Mouse (Mus musculus) right cerebral cortex, postnatal 36 days (tissue): Measurements from ENCODE around the gene Tmcc3.

Experiments used
- DNase-seq, 2 experiments: peaks; one replicate each; pipeline ENCODE4 v3.0.0; 2022; ENCODE audit warnings: low spot score in 2 of 2, mixed read lengths in 1 of 2

Tmcc3 gene

DNA sequence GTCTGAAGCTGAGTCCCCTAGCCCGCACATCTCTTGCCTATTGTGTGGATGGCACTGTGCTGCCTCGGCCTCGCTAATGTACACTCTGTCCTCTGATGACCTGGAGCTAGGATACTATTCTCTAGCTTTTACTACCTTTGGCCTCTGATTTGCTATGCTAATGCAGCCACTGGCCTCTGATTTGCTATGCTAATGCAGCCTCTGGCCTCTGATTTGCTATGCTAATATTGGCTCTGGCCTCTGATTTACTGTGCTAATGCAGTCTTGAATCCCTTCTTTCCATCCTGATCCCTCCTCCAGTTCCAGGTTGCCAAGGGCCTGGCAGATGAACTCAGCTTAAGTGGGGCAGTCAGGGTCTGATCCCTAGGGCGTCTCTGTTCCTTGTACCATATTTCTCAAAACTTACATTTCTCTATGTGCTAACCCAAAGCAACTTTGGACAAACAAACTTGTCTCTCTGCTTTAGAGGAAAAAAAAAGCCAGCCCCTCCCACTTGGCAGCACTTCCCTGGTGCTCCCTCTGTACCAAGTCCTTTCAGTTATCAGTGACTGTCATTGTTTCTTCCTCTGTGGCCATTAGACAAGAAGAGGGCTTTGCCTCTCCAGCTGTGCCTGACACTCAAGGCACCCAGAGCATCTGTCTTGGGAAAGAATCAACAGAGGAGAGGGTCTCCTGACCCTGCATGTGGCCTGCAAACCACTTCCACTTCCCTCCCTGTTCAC lies 237.9 kb downstream of the Tmcc3 start:
- DNase-seq = no peak

DNA sequence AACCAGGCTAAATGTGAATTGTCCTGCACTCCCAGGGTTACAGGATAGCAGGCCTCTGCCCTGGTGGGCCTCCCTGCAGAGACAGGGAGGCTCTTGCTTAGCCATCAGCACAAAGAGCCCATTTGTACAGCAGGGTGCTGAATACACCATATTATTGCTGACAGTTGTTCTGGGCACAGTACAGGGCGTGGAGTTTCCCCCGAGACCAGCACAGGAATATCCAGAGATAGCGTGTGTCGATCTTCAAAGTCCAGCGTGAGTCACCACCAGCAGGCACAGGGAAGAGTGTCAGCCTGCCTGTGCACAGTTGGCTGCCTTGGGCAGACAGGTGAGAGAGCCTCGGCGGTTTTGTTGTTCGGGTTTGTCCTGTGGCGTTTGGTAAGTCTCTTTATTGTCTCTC lies 238.9 kb downstream of the Tmcc3 start:
- DNase-seq = no peak

DNA sequence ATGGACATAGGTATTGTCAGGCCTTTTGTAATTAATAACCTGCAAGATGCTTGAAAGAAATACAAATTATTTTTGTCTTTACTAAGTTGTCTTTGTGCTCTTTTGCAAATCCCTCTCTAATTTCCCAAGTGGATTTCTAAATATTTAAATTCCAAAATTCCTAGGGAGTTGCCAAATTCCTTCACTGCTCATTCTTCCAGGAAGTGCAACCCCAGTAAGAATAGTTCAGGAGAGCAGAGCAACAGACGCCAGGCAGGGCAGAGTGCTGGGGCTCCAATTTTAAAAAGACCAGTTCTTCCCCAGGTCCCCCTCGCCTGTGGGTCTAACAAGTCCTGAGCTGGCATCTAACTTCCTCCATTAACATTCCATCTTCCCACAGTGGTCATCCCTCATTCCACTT lies 239.3 kb downstream of the Tmcc3 start:
- no peak for DNase-seq

GRCm38 (mm10) chr10:94551511-94551910 lies 239.8 kb downstream of the Tmcc3 start:
- no peak for DNase-seq

- no peak for DNase-seq
Measured at GRCm38 (mm10) chr10:94551924-94552523, 240.3 kb downstream of the Tmcc3 start.

- no peak for DNase-seq
Measured at GRCm38 (mm10) chr10:94555394-94555793, 243.6 kb downstream of the Tmcc3 start.

DNA sequence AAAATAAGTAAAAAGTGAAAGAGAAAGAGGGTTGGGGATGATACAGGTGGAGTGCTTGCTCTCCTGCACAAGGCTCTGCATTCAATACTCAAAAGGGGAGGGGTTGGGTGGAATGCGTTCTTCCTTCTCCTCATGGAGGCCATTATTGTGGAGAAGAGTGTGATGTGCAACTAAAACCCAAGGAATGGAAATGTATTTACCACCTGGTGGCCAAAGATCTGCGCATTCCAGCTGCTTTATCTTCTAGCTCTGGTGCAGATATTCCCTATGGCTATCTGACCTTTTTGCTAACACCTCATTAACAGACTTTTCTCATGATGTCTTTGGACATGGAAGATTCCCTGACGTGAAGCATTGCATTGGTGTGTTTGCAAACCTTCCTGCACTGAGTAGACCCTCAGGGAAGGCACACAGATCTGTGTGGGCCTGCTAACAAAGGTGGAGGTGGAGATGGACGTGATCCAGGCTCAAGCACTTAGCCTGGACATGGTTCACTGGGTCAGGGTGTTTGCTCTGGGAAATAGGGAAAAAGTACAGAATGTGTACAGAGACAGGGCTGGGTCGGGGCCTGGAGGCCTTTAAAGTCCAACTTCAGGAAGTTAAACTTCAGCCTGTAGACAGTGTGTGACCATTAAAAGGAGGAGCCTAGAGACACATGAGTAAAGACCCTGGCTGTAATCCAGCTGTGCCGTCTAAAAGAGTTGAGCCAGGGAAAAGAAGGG lies 245.8 kb downstream of the Tmcc3 start:
- no peak for DNase-seq

DNA sequence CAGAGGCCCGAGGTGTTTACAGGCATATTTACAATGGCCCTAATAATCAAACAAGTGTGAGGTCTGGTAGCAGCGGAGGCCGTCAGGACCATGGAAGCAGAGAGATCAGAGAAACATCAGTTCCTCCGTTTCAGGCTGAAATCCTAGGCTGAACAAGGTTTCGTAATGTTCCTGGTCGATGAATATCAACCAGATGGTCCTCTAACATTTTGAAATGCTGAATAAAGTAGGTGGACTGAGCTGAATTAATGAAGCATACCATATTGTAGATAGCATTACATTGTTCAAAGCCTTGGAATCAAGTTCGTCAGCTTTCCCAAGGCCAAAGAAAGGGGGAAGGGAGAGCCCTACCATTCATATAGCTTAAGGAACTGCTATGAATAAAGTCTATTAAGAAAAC lies 247.1 kb downstream of the Tmcc3 start:
- no peak for DNase-seq

- DNase-seq = no peak
Measured at GRCm38 (mm10) chr10:94561351-94561750, 249.6 kb downstream of the Tmcc3 start.

- DNase-seq = no peak
Measured at GRCm38 (mm10) chr10:94562188-94562587, 250.4 kb downstream of the Tmcc3 start.

- DNase-seq = no peak
Measured at GRCm38 (mm10) chr10:94562991-94563390, 251.2 kb downstream of the Tmcc3 start.

DNA sequence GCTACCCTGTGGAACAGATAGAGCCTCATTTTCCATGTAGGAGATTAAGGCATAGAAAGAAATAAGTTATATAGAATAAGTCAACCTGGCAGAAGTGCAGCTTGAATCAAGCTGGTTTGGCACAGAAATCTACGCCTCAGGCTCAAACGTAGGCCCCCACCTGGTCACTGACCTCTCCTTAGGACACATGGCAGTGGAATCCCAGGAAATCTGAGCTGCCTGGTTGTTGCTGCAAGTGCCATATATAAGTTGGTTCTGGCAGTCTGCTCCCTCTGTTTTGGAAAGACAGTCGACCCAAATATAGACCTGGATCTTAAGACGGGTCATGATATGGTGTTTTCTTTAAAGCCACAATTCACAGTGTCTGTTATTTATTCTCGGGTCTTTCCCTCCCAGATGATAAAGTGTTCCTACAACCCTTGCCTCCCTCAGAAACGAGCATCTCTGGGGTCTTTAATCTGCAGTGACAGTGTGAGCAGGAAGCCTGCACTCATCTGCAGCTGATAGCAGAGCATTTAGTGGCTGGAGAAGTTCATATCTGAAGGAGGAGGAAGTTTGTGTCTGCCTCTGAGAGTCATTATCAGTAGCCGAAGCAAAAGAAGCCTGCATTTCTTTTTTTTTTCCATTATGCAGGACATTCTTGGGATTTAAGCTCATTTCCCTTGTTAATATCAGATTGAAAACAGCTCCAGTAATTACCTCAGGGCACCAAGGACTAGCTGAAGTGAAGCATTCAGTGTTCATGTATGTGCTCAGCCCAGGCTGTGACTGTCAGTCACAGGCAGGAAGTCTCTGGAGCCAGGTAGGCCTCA lies 253.9 kb downstream of the Tmcc3 start:
- DNase-seq = no peak

- no peak for DNase-seq
Measured at GRCm38 (mm10) chr10:94566222-94566868, 254.6 kb downstream of the Tmcc3 start.

DNA sequence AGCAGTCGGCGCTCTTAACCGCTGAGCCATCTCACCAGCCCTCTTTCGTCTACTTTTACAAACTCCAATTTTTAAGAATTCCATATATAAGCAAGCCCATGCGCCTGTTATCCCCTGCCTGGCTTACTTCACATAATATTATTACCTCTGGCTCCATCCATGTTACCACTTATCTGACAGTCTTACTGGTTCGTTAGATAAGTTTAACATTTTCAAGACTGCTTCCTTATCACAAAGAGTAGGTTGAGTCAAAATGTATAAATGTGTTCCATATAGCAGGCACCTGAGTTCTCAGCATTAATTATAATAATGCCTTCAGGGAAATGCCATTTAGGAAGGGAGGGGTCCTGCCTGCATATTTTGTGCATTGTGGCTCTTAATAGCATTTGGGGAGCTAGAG lies 255.5 kb downstream of the Tmcc3 start:
- DNase-seq = no peak

DNA sequence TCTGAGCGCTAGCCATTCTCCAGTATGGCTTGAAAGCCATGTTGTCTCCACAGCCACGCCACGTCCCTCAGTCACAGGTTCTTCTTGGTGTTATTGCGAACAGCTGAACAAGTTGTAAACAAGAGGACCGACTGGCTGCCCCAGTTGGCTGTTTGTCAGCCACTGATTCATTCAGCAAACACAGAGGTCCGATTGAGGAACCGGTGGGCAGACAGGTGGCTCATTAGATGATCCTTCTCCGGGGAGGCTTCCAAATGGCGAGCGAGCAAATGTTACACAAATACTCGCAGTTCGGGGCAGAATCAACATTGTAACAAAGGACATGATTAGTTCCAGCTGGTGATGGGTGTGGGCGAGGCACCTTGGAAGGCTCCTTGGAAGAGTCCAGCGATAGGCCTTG lies 256.2 kb downstream of the Tmcc3 start:
- DNase-seq = no peak

- no peak for DNase-seq
Measured at GRCm38 (mm10) chr10:94568867-94569266, 257.1 kb downstream of the Tmcc3 start.

GRCm38 (mm10) chr10:94569731-94570130 lies 258.0 kb downstream of the Tmcc3 start:
- DNase-seq = no peak

DNA sequence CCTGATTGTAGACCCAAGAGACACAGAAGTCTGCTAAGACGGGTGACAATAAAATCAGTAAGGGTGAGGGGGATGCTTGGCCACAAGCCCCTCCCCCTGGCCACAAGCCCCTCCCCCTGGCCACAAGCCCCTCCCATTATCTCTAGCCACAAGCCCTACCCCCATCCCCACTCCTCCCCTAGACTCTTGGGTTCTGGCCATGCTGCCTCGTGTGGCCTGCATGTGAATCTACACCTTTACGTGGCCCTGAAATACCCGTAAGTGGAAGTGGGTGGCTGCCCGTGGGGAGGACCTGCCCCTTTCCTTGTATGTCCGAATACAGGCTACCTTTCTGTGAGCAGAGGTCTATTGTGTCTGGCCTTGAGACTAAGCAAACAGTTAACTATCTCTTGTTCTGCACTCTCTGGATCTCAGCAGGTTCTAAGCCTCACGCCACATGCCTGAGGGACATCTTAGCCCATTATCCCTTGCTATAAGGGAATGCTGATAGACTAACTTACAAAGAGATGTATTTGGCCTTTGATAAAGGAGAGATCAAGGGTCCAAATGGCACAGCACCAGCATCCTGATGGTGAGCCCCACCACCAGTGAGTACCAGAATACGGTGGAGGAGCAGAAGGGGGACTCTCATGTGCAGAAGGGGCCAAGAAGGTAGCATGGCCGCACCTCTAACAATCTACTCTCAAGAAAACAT lies 260.3 kb downstream of the Tmcc3 start:
- no peak for DNase-seq

DNA sequence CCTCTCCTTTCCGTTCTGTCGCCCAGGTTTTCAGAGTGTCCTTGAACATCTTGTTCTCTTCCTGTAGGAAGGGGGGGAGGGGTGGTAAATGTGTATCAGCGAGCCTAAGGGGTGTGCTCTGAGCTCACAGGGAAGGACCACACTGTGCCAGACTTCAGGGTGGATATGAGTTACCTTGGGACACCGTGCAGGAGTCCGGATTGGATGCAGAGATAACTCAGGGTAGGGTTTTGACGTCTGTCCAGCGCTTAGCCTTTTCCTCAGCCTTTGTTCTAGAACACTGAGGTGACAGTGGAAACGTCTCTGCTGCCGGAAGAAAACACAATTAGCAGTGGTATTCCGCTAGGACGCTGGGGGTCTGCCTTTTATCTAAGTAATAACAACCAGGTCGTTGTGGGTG lies 261.0 kb downstream of the Tmcc3 start:
- DNase-seq = no peak

DNA sequence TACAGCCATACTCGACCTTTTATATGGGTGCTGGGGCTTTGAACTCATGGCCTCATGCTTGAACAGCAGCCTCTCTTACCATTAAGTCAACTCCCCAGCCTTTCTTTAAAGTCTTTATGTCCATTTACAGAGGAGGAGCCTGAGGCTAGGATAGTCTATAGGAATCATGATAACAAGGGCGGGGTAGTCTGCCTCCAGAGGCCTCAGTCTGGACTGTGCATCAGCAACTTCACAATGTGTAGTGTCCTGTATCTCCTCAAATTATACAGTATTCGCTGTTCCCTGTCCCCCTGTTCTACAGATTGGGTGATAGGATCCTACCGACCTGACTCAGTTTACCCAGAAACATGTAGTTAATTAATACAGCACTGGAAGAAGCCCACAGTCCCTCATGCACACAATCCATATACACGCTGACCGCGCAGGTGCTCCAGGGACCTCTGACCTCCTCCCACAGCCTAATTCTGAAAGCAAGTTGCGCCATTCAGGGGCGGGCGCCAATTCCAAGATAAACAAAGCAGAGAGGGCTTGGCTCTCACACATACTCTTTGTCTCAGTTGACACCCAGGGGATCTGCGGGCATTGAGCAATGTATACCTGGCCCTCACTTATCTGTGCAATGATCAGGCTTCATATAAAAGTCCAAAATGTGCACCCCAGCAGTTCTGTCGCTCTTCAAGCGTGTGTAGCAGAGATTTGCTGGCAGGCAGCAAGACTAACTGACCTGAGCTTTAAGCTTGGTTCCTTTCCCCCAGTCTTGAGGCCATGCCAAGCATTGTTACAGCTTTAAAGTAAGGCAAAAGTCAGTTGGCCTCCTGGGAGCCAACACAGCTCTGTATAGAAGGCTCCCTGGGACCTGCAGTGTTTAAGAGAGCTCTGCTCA lies 262.9 kb downstream of the Tmcc3 start:
- DNase-seq = no peak
